Mouse (Mus musculus): Measurements from ENCODE around the gene Daam2.
"Not testable (repeated sequence)": the region's sequence is repeated elsewhere in the genome, so short reads cannot be mapped to it uniquely, and the experiment has no call there.

Gene Daam2

DNA sequence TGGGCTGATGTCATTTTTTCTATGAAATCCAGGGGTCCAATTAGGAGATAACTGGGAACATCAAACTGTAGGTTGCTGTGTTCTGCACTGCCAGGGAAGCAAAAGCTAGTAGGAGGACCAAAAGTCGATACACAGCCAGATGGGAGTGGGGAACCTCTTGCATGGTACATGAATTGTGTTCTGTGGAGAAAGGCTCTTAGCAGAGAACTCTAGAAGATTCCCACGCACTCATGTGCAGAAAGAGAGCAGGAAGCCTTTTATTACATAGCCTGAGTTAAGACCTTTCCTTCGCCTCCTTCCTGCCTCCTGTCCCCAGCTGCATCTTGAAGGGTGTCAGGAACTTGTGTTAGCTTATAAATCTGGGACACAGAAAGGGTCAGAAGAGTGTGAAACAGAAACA lies 82.3 kb downstream of the Daam2 start:
- no peak for DNase-seq (ENCODE audit: low spot score)

DNA sequence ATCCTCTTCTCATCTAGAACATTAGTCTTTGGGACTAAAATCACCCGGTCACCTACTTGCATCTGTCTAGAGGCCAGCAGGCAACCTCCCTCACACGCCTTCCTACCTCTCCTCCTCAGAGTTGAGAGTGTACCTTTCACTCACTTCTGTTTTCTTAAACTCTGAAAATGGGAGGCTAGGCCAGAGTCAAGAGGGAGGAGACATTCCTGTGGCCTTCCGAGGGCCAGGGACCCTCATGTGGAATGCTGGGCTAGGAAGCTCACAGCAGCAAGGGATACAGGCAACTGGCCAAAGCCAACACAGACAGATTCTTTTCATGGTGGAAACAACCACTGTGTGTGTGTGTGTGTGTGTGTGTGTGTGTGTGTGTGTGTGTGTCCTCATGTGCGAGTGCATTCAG lies 86.8 kb downstream of the Daam2 start:
- no peak for DNase-seq (ENCODE audit: low spot score)

DNA sequence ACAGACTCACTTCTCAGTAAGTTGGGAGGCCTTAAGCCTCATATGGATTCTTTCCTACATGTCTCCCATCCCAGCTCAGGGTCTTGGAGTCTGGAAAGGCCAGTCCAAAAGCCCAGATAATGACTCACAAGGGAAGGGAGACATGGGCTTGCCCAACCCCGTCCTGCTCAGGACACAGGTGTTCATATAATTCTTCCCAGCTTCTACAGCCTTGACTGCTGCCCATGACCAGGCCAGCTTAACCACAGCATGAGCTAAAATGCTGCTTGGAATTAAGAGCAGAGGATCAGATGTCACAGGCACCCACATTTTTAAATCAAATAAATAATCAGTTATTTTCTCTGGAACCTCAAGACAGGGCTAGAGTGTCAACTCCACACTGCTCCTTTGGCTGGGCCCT lies 89.0 kb downstream of the Daam2 start:
- DNase-seq (ENCODE audit: low spot score) = no peak

DNA sequence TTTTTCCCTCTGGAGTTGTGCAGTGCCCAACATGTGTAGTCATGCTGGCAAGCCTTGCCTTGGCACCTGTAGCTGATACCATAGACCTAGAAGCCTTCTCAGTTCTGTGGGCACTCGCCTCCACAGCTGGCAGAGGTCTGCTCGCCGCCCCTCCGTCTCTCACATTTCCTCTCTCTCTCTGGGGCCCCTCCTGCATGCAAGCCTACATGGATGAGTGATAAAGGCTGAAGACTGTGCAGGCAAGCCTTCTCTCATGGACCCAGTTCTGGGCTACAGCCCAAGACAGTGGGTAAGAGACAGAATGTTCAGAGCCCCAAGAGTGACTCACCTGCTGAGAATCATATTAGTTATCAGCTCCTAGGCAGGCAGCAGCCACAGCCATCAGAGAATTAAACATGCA lies 90.1 kb downstream of the Daam2 start:
- DNase-seq (ENCODE audit: low spot score) = peak; percentile 9

DNA sequence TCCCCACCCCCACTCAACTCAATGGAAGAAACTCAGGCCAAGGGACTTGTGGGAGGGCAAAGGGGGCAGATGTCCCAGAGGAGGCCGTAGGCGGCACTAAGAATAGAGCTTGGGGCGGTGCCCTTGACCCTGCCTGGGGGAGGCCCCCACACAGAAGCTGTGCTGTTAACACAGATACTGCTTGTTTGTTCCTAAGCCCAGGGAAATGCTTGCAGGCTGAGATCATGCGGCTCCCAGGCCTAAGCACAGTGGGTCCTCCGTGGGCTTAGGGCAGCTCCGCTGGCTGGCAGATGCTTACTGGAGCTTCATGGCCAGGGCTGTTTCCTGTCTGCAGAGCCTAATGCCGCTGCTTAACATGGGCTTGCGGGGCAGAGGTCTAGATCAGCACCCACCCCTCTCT lies 91.5 kb downstream of the Daam2 start:
- DNase-seq (ENCODE audit: low spot score) = no peak

DNA sequence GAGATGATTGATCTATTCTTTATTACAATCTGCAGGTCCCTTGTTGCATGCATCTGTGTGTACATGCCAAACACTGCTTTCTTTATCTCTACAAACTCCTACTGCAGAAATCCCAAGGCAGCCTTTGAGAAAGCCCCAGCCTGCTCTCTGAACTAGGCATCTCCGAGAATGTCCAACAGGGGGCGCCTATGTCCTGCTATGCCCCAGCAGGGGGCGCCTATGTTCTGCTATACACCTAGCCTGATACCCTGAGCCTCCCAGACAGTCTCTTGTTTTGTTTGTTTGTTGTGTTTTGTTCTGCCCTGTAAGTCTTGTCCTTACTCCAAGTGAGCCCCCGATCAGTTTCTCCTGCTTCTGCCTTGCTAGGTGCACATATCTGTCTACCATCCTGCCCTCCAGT lies 95.9 kb downstream of the Daam2 start:
- DNase-seq (ENCODE audit: low spot score) = peak; percentile 88

DNA sequence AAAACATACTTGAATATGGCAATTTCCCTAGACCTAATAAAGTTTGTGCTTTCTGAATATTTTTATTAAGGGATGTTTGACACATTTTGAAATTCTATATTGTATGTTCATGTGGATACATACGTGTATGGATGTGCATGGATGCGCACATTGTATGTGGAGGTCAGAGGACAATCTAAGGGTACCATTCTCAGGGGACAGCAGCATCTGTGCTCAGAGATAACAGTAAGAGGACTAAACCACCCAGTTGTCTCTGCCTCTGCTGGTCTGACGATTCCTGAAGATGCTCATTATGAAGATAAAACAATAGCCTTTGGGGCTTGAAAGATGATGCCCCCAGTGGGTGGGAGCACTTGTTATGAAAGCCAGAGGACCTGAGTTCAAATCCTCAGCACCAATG lies 99.3 kb downstream of the Daam2 start:
- DNase-seq (ENCODE audit: low spot score) = no peak

GRCm38 (mm10) chr17:49458386-49458785 lies 105.8 kb downstream of the Daam2 start:
- no peak for DNase-seq (ENCODE audit: low spot score)

GRCm38 (mm10) chr17:49457833-49458232 lies 106.3 kb downstream of the Daam2 start:
- no peak for DNase-seq (ENCODE audit: low spot score)

GRCm38 (mm10) chr17:49456334-49456733 lies 107.8 kb downstream of the Daam2 start:
- no peak for DNase-seq (ENCODE audit: low spot score)

GRCm38 (mm10) chr17:49450922-49451321 lies 113.2 kb downstream of the Daam2 start:
- DNase-seq (ENCODE audit: low spot score) = no peak

- no peak for DNase-seq (ENCODE audit: low spot score)
These were observed 114.9 kb downstream of the Daam2 start for GRCm38 (mm10) chr17:49449230-49449608.

DNA sequence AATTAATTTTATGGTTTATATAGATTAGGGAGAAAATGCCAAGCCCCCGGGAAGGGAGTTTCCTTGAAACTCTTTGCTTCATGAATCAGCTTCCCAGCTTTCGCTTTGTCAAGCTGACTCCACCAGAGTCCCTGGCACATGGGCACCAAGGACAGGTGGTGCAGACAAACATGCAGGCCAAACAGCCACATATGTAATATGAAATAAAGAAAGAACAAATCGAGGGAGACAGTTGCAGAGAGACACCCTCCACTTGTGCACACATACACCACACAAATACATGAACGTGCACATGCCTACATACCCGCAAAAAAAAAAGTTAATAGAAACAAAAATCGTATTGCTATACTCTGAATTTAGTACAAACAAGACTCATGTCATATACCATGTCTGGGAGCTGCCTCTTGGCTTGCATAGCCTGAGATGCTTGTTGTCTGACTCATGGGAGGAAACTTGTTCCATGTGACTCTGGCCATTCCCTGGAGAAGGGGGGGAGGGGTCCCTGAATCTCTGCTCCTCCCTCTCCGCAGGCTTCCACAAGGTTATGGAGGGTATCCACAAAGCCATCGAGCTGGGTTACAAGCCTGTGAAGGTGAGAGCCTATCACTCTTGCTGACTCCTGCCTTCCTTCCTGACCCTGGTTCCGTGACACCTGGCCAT lies 115.4 kb downstream of the Daam2 start:
- DNase-seq (ENCODE audit: low spot score) = no peak

GRCm38 (mm10) chr17:49442841-49443240 lies 121.3 kb downstream of the Daam2 start:
- not testable (repeated sequence) for DNase-seq (ENCODE audit: low spot score)

DNA sequence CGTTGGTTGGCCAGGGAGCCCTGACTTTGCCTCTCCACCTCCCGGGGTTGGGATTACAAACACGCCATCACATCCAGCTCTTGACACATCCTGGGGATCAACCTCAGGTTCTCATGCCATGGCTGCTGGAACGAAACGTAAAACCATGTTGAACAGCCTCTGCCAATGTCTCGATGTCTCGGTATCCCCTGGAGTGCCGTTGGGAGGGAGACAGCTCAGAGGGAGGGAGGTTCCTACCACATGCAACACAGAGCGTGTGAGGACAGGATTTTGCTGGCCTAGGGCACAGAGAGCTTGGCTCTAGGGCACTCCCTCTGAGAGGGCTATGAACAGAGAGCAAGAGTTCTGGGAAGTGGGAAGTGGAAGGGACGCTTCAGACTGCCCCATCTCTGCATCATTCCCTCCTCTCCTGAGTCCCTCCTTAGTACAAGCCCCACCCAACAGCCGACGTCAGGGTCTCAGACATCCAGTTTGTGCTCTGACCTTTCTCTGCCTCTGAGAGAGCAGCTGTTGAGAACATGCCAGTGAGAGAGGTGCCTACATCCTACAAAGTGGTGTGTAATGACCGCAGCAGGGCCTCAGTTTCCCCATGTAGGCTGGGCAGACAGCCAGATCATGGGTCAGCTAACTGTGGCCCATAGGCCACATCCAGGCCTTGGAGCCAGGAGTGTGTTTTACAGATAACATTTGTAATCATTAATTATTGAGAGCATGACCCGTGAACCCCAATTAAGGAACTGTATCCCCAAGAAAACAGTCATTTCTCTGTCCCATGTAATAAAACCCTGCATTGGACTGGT lies 123.6 kb downstream of the Daam2 start:
- no peak for DNase-seq (ENCODE audit: low spot score)

DNA sequence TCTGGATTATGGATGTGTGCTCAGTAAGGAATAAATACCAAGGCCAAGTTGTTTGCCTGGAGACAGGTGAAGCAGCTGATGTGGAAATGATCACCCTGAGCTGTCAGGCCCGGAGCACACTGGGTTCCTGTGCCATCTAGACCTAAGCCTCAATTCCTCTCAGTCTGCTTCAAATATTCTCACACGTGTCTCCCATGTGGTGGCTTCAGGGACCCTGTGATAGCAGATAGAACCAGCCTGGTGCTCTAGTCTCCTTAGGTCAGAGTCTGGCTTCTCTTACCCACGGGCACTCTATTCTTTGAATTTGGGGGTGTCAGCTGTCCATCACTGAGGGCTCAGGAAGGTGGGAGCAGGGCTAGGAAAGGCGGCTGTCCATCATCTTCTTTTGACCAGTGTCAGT lies 124.4 kb downstream of the Daam2 start:
- DNase-seq (ENCODE audit: low spot score) = no peak

- DNase-seq (ENCODE audit: low spot score) = no peak
These were observed 125.1 kb downstream of the Daam2 start for GRCm38 (mm10) chr17:49438822-49439574.

- not testable (repeated sequence) for DNase-seq (ENCODE audit: low spot score)
These were observed 126.8 kb downstream of the Daam2 start for GRCm38 (mm10) chr17:49437306-49437705.

DNA sequence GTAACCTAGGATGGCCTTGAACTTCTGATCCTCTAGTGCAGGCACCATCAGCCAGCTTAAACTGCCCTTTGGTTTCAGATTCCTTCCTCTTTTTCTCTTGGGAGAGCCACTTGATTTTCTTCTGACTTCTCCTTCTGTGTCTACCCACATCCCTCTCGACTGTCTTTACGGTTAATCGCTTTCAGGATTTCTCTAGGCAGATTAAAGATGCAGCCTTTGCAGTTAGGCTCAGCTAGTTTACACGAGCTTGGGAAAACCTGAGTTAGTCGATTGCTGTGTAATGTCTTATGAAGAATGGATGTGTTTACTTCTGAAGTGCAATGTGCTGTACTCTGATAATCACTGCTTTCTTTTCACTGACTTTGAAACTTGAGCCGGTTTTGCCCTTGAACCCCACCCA lies 127.5 kb downstream of the Daam2 start:
- DNase-seq (ENCODE audit: low spot score) = no peak

GRCm38 (mm10) chr17:49435081-49435480 lies 129.1 kb downstream of the Daam2 start:
- no peak for DNase-seq (ENCODE audit: low spot score)

DNA sequence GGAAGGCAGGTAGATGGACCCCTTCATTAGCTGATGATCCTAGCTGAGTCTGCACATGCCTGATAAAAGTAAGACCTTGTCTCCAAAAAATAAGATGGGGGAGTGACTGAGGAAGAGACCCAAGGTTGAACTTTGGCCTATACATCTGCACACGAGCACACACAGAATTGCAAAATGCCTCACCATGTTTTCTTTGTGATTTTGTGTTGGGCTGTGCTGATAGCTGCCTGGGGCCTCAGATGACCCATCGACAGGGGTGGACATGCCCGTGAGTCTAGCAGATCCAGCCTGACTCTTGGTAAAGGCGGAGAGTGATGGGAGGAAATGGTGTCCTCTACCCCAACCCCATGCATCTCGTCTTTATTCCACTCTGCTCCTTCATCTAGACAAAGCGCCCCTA lies 129.9 kb downstream of the Daam2 start:
- no peak for DNase-seq (ENCODE audit: low spot score)

DNA sequence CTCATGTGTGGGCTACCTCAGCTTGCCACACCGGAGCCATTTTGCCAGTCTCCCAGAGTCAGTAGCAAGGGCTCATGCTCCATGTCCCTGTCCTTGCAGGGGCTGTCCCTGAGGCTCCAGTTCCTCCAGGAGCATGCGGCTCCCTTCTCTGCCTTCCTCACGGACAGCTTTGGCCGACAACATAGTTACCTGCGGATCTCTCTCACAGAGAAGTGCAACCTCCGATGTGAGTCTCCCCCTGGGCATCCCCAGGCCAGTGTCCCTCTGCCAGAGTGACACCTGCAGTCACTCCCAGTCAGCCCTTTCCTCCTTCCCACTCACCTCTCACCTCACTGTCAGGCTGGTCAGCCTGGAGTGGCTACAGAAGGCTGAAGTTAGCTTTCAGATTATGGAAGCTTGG lies 131.1 kb downstream of the Daam2 start:
- no peak for DNase-seq (ENCODE audit: low spot score)

GRCm38 (mm10) chr17:49432071-49432711 lies 132.0 kb downstream of the Daam2 start:
- DNase-seq (ENCODE audit: low spot score) = no peak

All from layer of hippocampus, adult 9-10 months (tissue).